Mouse (Mus musculus): Measurements from ENCODE around the gene Gramd1a.

Gene Gramd1a

GRCm38 (mm10) chr7:31122641-31123631, 32.8 kb downstream of the Gramd1a start:
- no peak for DNase-seq (ENCODE audit: low spot score)

GRCm38 (mm10) chr7:31119556-31119955, 36.1 kb downstream of the Gramd1a start:
- no peak for DNase-seq (ENCODE audit: low spot score)

DNA sequence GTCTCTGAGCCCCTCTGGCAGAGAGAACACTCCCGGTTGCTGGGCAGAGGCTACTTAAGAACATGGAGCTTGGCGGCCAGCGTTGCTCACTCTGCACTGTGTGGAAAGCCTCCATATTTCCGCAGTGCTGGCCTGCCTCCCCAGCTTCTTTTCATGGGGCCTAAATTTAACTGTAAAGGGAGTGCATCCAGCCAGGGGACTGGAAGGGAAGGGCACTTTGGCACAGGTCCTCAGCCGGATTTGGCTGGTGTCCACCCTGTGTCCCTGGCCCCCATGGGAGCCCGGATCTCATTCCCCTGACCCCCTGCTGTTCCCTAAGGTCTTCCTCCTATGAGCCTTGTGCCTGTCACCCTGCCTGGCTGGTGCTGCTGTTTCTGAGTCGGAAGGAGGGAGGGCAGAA, 37.2 kb downstream of the Gramd1a start:
- no peak for DNase-seq (ENCODE audit: low spot score)

DNA sequence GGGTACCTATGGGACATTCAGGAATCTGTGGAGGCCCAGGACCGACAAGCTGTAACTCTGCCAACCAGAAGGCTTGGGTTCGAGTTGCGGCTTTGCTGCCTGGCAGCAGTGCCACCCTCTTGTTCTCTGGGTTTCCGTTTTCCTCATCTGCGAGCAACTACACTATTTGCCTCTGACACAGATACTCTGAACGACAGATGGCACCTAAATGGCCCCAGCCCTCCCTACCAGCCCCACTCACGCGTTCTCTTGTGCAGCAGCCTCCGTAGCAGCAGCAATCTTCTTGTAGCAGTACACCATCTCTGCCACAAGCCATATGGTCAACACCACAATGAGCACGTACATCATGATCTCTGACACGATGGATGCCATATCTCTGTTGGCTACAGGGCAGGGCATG, 38.2 kb downstream of the Gramd1a start:
- DNase-seq (ENCODE audit: low spot score): no peak

DNA sequence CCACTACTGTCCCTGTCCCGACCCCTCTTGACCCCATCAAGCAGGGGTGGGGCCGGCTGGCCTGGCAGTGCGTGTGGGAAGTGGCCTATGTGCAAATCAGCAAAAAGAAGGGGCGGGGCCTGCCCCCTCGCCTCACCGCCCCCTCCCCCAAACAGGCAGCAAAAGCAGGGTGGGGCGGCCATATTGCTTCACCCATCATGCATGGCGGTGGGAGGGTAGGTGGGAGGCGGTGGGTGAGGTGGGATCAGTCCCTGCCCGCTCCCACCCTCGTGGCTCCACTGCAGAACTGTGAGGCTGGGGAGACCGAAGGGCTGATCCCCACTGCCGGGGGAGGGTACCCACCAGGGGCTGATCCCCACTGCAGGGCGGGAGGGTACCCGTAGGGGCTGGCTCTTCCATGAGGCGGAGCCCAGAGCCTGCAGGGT, 39.0 kb downstream of the Gramd1a start:
- DNase-seq (ENCODE audit: low spot score): no peak

DNA sequence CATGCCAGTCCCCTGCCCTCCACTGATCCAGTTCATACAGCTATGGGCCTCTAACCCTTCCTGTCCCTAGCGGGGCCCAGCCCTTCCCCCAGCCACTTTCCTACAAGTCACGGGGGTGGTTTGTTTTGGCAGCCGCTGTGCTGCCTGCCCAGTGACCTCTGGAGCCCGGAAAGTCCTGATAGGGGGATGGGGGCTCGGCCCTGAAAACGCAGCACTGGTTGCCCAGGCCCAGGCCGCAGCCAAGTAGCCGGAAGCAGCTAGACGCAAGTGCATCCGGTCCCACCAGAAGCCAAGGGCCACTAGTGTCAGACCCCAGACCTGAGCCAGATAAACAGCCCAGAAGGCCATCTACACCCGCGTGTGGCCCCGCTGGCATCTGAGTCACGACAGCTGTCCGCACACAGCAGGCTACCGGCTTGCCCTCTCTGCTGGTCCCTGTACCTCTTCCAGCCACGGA, 40.1 kb downstream of the Gramd1a start:
- DNase-seq (ENCODE audit: low spot score): no peak

- DNase-seq (ENCODE audit: low spot score): no peak
Measured at GRCm38 (mm10) chr7:31115182-31115581, 40.5 kb downstream of the Gramd1a start, which contains the start of gene Hpn. Gene Hpn (minus strand): TSS chr7:31115290.

GRCm38 (mm10) chr7:31114646-31115045, 41.0 kb downstream of the Gramd1a start:
- DNase-seq (ENCODE audit: low spot score): no peak

DNA sequence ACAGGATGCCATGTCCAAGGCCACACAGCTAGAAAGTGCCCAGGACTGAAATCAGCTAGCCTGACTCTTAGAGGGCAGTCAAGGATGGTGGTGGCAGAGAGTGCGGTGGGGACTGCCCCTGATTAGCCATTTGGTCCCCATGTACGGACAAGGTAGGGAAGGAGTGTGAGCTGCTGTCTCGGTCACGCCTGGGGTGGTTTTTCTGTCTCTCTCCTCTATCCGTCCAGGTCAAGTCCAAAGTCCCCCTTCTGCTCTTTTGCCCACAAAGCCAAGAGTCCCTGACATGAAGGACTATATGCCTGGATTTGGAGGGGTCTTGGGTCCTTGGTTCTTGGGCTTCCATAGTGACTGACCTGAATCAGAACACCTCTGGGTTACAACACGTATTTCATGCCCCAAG, 41.9 kb downstream of the Gramd1a start:
- no peak for DNase-seq (ENCODE audit: low spot score)

DNA sequence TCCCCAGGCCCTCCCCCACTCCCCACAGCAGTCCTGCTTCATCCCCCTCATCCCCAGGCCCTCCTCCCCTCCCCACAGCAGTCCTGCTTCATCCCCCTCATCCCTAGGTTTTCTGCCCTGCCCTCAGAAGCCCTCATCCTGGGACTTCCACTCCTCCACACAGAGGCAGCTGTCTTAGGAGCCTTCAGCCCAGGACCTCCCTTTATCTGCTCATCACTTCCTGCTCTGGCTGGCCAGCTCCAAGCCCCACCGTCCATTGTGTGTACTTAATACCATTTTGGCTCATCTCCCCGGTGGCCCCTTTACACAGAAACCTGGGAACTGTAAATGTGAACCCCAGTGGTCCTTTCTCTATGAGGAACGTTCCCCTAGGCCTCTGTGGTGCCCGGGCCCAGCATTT, 43.7 kb downstream of the Gramd1a start:
- DNase-seq (ENCODE audit: low spot score): no peak

GRCm38 (mm10) chr7:31110861-31111385, 44.8 kb downstream of the Gramd1a start:
- no peak for DNase-seq (ENCODE audit: low spot score)

DNA sequence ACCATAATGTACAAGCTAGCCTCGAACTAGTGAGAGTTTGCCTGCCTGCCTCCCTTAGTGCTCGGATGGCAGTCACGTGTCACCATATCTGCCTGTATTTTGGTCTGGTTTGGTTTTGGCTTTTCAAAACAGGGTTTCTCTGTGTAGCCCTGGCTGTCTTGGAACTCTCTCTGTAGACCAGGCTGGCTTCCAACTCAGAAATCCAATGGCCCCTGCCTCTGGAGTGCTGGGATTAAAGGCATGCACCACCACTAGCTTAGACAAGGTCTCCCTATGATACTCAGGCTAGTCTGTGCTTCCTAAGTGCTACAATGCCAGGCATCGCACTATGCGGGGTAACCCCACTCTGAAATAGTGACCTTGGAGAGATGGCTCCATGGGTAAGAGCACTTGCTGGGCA, 45.9 kb downstream of the Gramd1a start:
- DNase-seq (ENCODE audit: low spot score): no peak

GRCm38 (mm10) chr7:31109091-31109490, 46.6 kb downstream of the Gramd1a start:
- DNase-seq (ENCODE audit: low spot score): no peak

GRCm38 (mm10) chr7:31107781-31108180, 47.9 kb downstream of the Gramd1a start:
- DNase-seq (ENCODE audit: low spot score): no peak

DNA sequence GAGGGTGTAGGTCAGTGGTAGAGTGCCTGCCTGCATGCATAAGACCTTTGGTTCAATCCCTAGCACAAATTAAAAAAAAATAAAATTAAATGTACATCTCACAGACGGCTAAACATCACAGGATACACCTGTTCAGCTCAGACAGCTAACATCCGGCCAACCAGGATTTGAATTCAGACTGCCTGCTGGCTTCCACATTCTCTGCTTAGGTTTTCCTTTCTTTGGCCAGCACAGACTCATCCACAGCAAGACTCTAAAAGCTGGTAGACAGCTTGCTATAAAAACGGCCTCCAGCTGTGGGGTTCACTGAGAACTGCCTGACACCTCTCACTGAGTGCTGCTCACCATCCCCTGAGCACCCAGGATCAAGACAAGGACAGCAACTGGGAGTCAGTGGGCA, 49.5 kb downstream of the Gramd1a start:
- DNase-seq (ENCODE audit: low spot score): no peak

DNA sequence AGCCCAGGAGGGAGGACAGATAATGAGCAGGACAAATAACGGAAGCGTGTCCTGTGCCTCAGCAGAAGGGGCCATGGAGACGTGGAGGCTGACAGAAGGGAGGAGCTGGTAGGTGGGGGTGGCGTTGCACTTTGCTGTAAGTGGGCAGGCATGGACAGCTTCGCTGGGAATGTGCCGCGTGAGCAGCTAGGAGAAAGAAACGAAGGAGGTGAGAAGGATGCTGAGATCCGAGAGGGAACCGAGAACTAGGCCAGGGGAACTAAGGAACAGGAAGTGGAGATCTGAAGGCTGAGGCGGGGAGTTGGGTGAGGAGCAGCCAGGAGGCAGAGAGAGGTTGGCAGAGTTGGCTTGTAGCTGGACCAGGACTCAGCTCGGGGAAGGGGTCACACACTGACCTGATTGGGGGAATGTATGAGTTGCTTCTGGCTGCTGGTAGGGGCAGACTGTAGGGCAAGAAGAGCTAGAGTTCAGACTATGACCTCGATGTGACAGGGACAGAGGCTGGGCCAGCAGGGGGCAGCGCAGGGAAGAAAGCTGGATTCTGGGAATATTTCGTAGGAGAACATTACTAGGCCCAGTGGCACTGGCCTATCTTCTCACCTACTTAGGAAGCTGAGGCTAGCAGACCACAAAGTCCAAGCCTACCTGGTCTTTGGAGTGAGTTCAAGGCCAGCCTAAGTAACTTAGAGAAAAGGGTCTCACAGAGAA, 50.5 kb downstream of the Gramd1a start:
- no peak for DNase-seq (ENCODE audit: low spot score)

- no peak for DNase-seq (ENCODE audit: low spot score)
Measured at GRCm38 (mm10) chr7:31100786-31101185, 54.9 kb downstream of the Gramd1a start.

GRCm38 (mm10) chr7:31099612-31099982, 56.1 kb downstream of the Gramd1a start:
- DNase-seq (ENCODE audit: low spot score): no peak

DNA sequence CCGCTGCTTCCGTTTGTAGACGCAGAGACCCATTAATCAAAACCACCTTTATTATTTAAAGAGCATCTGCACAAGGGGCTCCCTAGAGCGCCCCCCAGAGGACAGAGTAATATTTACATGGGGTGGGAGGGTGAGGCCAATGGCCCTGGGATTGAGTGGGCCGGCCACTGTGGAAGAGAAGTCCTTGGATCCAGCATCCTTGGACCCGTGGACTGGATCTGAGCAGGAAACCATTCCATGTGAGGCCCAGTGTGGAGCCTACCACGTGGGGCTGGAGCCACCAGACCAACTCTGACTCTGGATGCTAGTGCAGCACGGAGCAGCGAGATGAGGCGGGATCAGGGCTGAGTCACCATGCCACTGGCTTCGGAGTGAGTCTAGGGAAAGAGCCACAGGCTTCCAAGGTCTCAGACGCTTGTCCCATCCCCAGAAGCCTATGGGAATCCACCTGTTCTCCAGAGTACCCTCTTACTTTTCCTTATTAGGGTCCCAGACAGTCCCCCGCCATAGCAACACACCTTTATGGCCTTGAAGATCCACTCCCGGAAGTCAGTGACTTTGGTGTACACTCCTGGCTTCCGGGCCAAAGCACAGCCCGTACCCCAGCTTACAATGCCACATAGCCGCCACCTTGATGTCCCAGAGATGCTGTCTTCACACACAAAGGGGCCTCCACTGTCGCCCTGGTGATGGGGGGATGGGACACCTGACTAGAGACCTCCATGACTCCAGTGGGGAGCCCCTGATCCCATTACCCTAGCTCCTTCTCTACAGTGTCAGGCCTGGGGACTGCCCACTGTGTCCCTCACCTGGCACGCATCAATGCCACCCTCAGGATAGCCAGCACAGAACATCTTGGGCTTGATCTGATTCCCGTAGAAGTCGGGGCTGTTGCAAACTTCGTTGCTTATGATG, 56.7 kb downstream of the Gramd1a start:
- DNase-seq (ENCODE audit: low spot score): no peak

GRCm38 (mm10) chr7:31097583-31098248, 58.0 kb downstream of the Gramd1a start:
- DNase-seq (ENCODE audit: low spot score): peak; percentile 79

Measured in urinary bladder, postnatal 10 days (tissue).